Mouse (Mus musculus) stomach, embryonic 14.5 days (tissue): ENCODE results near the gene Ccdc32. TPM values are rescaled to one million over a fixed set of nuclear protein-coding genes. Genes with fewer than 3 reads are reported as not detected.

ENCODE experiments used
- ATAC-seq: fragments of 200-750 bp; cut with Nextera tagmentation; 2 replicates; pipeline ENCODE4 v1.8.0; 2017; ENCODE audit warnings: low read depth, moderate TSS enrichment; ENCODE audit not compliant: insufficient number of reproducible peaks, insufficient read depth, low FRiP score
- H3K27ac ChIP-seq: fragments of 300-500 bp; sonication (generic); 2 replicates; pipeline ENCODE4 v1.5.1; 2014; ENCODE audit warnings: mild to moderate bottlenecking, low read length, moderate library complexity, mixed read lengths
- H3K27me3 ChIP-seq: fragments of 300-500 bp; sonication (generic); 2 replicates; pipeline ENCODE4 v1.6.1; 2014; ENCODE audit warnings: low read length, control low read depth, mixed read lengths; ENCODE audit not compliant: control insufficient read depth, insufficient read depth
- H3K36me3 ChIP-seq: fragments of 300-500 bp; sonication (generic); 2 replicates; pipeline ENCODE4 v1.6.1; 2014; ENCODE audit warnings: mild to moderate bottlenecking, control low read depth, low read length, moderate library complexity, mixed read lengths; ENCODE audit not compliant: control insufficient read depth, insufficient read depth
- H3K4me1 ChIP-seq: fragments of 300-500 bp; sonication (generic); 2 replicates; pipeline ENCODE4 v1.6.1; 2014; ENCODE audit warnings: low read length, control low read depth, mixed read lengths; ENCODE audit not compliant: control insufficient read depth, insufficient read depth
- H3K4me2 ChIP-seq: fragments of 300-500 bp; sonication (generic); replicated peaks from 2 replicates; pipeline ENCODE4 v1.6.1; 2014; ENCODE audit warnings: low read depth, low read length, control low read depth
- H3K4me3 ChIP-seq: fragments of 300-500 bp; sonication (generic); 2 replicates; pipeline ENCODE4 v1.5.1; 2014; ENCODE audit warnings: low read depth, low read length, control low read depth
- H3K9ac ChIP-seq: fragments of 300-500 bp; sonication (generic); replicated peaks from 2 replicates; pipeline ENCODE4 v1.6.1; 2014; ENCODE audit warnings: low read depth, mild to moderate bottlenecking, control low read depth, low read length, moderate library complexity, mixed read lengths
- H3K9me3 ChIP-seq: fragments of 300-500 bp; sonication (generic); 2 replicates; pipeline ENCODE4 v1.6.1; 2016; ENCODE audit warnings: low read depth, low read length, control low read depth; ENCODE audit not compliant: control insufficient read depth
- WGBS: fragments of 180-500 bp; shearing (Covaris S2); extraction: QIAGEN DNeasy Blood & Tissue Kit; methylation state at CpG from one replicate; pipeline ENCODE4 v1.1.7; 2014; 5-methylcytosine and 5-hydroxymethylcytosine counted together
- polyA plus RNA-seq: library from polyadenylated mRNA; unstranded; fragments of >200 nt; fragmentation: Nextera tagmentation; extraction: Ambion mirVana; gene quantifications from 2 replicates; pipeline ENCODE4 v1.2.1, GENCODE M21; 2014

Gene Ccdc32
- polyA plus RNA-seq, 1 experiment from 2014 or later, result 23.5 TPM

- Histone ChIP-seq H3K27ac (no peak overlapping the region), H3K9me3 (no peaks in the 10 kb centered on the region), H3K4me3 (peak overlapping the region; percentile 54), H3K9ac (peak overlapping the region; percentile 37; the same call in 1 of the 2 replicates), H3K4me2 (peak overlapping the region; percentile 84), H3K4me1 (0 out of 2 replicates have a peak, but pooled peaks cover 15% of the 10 kb centered on the region), H3K27me3 (peaks cover 14% of the 10 kb centered on the region; the same call in 1 of the 2 replicates), H3K36me3 (no peaks in the 10 kb centered on the region)
- WGBS, result 16% methylated on average over 5 of the region's 5 CpGs
- no peak for ATAC-seq
Measured at GRCm38 (mm10) chr2:118976941-118977340, 52.3 kb downstream of the Ccdc32 start.

DNA sequence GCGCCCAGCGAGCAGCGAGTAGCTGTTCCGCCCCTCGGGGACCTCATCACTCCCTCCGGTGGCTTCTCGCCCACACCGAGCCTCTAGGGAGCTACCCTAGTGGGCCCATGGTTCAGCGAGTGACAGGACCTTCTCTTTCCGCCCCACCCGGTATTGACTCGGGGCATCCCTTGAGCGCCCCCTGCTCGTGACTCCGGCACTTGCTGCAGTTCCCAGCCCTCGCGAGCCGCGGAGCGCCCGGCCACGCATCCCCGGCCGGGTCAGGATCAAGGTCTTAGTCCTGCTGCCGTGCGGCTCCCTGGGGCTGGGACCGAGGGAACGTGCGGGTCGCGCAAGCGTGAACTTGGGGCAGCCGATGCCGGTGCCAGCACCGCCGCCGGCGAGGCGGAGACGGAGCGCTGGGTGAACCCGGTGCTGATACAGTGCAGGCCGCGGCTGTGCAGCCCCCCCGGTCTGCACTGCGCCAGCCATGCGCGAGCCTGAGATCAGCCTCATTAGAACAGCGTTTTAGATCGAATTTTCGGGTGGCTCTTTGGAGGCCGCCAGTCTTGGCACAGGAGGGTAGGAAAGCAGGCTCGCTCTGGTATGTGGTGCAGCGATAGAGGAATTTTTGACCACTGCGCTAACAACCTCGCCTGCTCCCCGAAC lies 52.8 kb downstream of the Ccdc32 start:
- WGBS, result under 1% methylated on average over 57 of the region's 57 CpGs
- H3K9me3 ChIP-seq, result no peaks in the 10 kb centered on the region
- peaks cover 14% of the 10 kb centered on the region; the same call in 1 of the 2 replicates for H3K27me3 ChIP-seq
- peak overlapping the region; percentile 37 for H3K9ac ChIP-seq
- no peaks in the 10 kb centered on the region for H3K36me3 ChIP-seq
- H3K4me1 ChIP-seq, result 0 out of 2 replicates have a peak, but pooled peaks cover 15% of the 10 kb centered on the region
- peak overlapping the region; percentile 84 for H3K4me2 ChIP-seq
- H3K4me3 ChIP-seq, result peak overlapping the region; percentile 54
- ATAC-seq, result peak; percentile 66; the same call in 1 of the 2 replicates
- no peak overlapping the region for H3K27ac ChIP-seq

GRCm38 (mm10) chr2:118975855-118976254 lies 53.3 kb downstream of the Ccdc32 start:
- ATAC-seq, result no peak
- peaks cover 14% of the 10 kb centered on the region; the same call in 1 of the 2 replicates for H3K27me3 ChIP-seq
- H3K27ac ChIP-seq, result no peak overlapping the region
- 0 out of 2 replicates have a peak, but pooled peaks cover 15% of the 10 kb centered on the region for H3K4me1 ChIP-seq
- H3K36me3 ChIP-seq, result no peaks in the 10 kb centered on the region
- H3K9me3 ChIP-seq, result no peaks in the 10 kb centered on the region
- peak overlapping the region; percentile 84 for H3K4me2 ChIP-seq
- H3K9ac ChIP-seq, result peak overlapping the region; percentile 37; the same call in 1 of the 2 replicates
- H3K4me3 ChIP-seq, result peak overlapping the region; percentile 54
- 3% methylated on average over 15 of the region's 15 CpGs for WGBS

DNA sequence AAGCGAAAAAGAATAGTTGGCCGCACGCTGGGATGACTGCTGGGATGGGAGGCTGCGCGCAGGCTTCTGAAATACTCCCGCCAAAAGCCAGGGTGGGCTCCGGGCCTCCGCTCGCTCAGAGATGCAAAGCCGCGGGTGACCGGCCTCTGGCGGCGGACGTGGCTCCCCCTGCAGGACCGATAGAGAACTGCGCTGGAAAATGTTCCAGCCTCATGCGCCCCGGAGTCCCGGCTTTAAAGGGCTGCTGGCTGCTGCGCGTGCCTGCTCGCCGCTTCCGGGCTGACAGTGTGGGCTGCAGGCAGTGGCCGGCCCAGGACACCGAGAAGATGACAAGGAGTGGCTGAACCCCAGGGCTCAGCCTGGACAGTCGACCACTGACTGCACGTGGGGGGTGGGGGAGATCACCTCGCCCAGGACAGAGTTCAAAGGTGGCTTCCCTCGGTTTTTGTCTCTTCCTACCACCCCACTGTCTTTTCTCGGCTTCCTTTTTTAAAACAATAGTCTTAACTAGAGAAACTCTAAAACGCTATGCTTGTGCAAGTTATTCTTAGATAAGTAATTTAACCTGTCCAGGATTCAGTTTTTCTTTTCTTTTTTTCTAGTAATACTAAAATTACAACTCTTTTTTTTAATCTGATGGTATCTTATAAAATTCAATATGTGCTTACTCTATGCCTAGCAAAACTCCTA lies 56.4 kb downstream of the Ccdc32 start:
- Histone ChIP-seq H3K36me3 (no peaks in the 10 kb centered on the region), H3K4me2 (peak overlapping the region; percentile 57), H3K27ac (no peak overlapping the region), H3K9ac (no peak overlapping the region), H3K9me3 (no peaks in the 10 kb centered on the region), H3K27me3 (peaks cover 13% of the 10 kb centered on the region; the same call in 1 of the 2 replicates), H3K4me3 (peak overlapping the region; percentile 22; the same call in 1 of the 2 replicates), H3K4me1 (0 out of 2 replicates have a peak, but pooled peaks cover 15% of the 10 kb centered on the region)
- ATAC-seq, result peak; percentile 76
- 2% methylated on average over 33 of the region's 33 CpGs for WGBS

DNA sequence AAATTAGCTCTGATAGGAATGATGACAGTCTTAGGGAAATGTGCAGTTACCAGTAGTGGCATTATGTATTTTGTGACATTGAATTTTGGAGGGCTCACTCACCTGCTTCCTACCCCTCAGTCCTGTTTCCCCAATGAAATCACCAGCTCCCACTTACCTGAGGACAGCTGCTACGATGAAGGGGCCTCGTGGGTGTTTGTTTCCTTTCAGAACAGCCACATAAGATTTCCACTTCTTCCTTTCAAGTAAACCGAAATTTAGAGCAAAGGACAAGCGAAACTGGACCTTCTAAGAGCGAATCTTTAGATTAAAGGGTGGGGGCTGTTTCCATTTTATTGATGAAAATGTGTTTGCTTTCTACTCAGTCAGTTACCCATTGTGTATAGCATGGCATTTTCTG lies 57.1 kb downstream of the Ccdc32 start:
- Histone ChIP-seq H3K4me2 (no peak overlapping the region; the same call in 1 of the 2 replicates), H3K27me3 (peaks cover 11% of the 10 kb centered on the region; the same call in 1 of the 2 replicates), H3K4me1 (0 out of 2 replicates have a peak, but pooled peaks cover 14% of the 10 kb centered on the region), H3K27ac (no peak overlapping the region), H3K9me3 (no peaks in the 10 kb centered on the region), H3K9ac (no peak overlapping the region), H3K4me3 (no peak overlapping the region), H3K36me3 (no peaks in the 10 kb centered on the region)
- WGBS, result 79% methylated on average over 5 of the region's 5 CpGs
- ATAC-seq, result no peak

DNA sequence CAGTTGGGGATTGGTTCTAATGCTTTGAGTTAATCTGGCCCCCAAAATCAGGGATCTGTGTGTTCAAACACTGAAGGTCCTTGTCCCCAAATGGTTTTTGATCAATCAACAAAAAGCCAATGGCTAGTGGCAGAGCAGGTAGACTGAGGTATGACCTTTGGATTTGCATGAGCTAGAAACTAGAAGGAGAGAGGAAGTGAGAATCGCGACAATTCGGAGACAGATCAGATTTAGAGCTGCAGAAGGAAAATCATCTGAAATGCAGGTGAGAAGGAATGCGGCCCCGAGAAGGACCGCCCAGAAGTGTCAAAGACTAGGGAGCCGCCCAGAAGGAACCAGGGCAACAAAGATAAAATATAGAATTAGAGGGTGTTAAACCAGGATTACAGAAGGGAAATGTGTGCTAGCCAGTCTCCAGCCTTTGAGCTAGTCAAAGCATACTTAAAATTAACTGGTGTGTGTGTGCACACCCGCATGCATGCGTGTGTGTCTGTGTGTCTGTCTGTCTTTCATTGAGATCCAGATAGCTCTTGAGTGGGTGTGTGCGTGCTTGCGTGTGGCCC lies 59.5 kb downstream of the Ccdc32 start:
- H3K4me1 ChIP-seq, result no peaks in the 10 kb centered on the region
- no peak overlapping the region for H3K4me2 ChIP-seq
- 78% methylated on average over 11 of the region's 11 CpGs for WGBS
- no peak overlapping the region for H3K9ac ChIP-seq
- H3K27ac ChIP-seq, result no peak overlapping the region
- no peak for ATAC-seq
- no peaks in the 10 kb centered on the region for H3K9me3 ChIP-seq
- no peak overlapping the region for H3K4me3 ChIP-seq
- peaks cover 3% of the 10 kb centered on the region; the same call in 1 of the 2 replicates for H3K27me3 ChIP-seq
- H3K36me3 ChIP-seq, result no peaks in the 10 kb centered on the region

Other genes starting within 250 kb of the Ccdc32 start
- 2.1 and 2.8 TPM in 2 replicates for gene Disp2, start 249.7 kb downstream of the Ccdc32 start, polyA plus RNA-seq
- gene Knstrn, start 215.4 kb downstream of the Ccdc32 start, polyA plus RNA-seq, result 103 and 105 TPM in 2 replicates
- gene Ivd, start 167.4 kb downstream of the Ccdc32 start, polyA plus RNA-seq, result 55.9 and 57.9 TPM in 2 replicates
- 1.8 TPM in 2 replicates for gene Bahd1, start 129.0 kb downstream of the Ccdc32 start, polyA plus RNA-seq
- 37.5 and 38.0 TPM in 2 replicates for gene Chst14, start 102.9 kb downstream of the Ccdc32 start, polyA plus RNA-seq
- gene Rpusd2, start 5.4 kb upstream of the Ccdc32 start, polyA plus RNA-seq, result 3.0 and 4.1 TPM in 2 replicates
- 47.6 and 54.4 TPM in 2 replicates for gene Knl1, start 17.7 kb upstream of the Ccdc32 start, polyA plus RNA-seq
- 41.7 and 43.9 TPM in 2 replicates for gene Rad51, start 83.4 kb upstream of the Ccdc32 start, polyA plus RNA-seq
- 34.9 and 35.2 TPM in 2 replicates for gene Rmdn3, start 127.6 kb upstream of the Ccdc32 start, polyA plus RNA-seq
- gene Gchfr, start 138.4 kb upstream of the Ccdc32 start, polyA plus RNA-seq, result 2.7 and 2.9 TPM in 2 replicates
- 0.27 and 0.30 TPM in 2 replicates for gene Gm14137, start 145.1 kb upstream of the Ccdc32 start, polyA plus RNA-seq
- 44.3 and 44.4 TPM in 2 replicates for gene Zfyve19, start 179.2 kb upstream of the Ccdc32 start, polyA plus RNA-seq
- gene Dnajc17, start 179.4 kb upstream of the Ccdc32 start, polyA plus RNA-seq, result 18.3 and 19.1 TPM in 2 replicates
- gene Ppp1r14d, start 200.5 kb upstream of the Ccdc32 start, polyA plus RNA-seq, result 0.67 and 1.00 TPM in 2 replicates
- 51.9 and 55.9 TPM in 2 replicates for gene Spint1, start 208.0 kb upstream of the Ccdc32 start, polyA plus RNA-seq
- 6.0 and 8.6 TPM in 2 replicates for gene Rhov, start 241.9 kb upstream of the Ccdc32 start, polyA plus RNA-seq